Mouse (Mus musculus) cerebellum, adult (tissue): ENCODE results near the gene Nell1.
A peak's percentile ranks its signal among the peaks of the same experiment; 100 is the strongest.

Source experiments
- ATAC-seq: cut with Nextera tagmentation; 2 replicates; pipeline ENCODE4 v1.9.2; 2017; ENCODE audit warnings: mild to moderate bottlenecking, moderate library complexity, mixed read lengths; ENCODE audit not compliant: insufficient number of reproducible peaks, low FRiP score, low TSS enrichment

The Nell1 gene

GRCm38 (mm10) chr7:50035187-50036153, 60.8 kb downstream of the Nell1 start:
- ATAC-seq = no peak

GRCm38 (mm10) chr7:50041112-50041511, 66.4 kb downstream of the Nell1 start:
- ATAC-seq = no peak

GRCm38 (mm10) chr7:50050144-50050543, 75.5 kb downstream of the Nell1 start:
- ATAC-seq = no peak

- no peak for ATAC-seq
Observed at GRCm38 (mm10) chr7:50053704-50054103, 79.0 kb downstream of the Nell1 start.

GRCm38 (mm10) chr7:50094461-50094860, 119.8 kb downstream of the Nell1 start:
- no peak for ATAC-seq

- ATAC-seq = no peak
Observed at GRCm38 (mm10) chr7:50105612-50106321, 131.1 kb downstream of the Nell1 start.

- no peak for ATAC-seq
Observed at GRCm38 (mm10) chr7:50107261-50107660, 132.6 kb downstream of the Nell1 start.

- ATAC-seq = no peak
Observed at GRCm38 (mm10) chr7:50118348-50118747, 143.7 kb downstream of the Nell1 start.

GRCm38 (mm10) chr7:50137706-50138105, 163.0 kb downstream of the Nell1 start:
- no peak for ATAC-seq

GRCm38 (mm10) chr7:50149326-50149725, 174.7 kb downstream of the Nell1 start:
- no peak for ATAC-seq

- ATAC-seq = no peak
Observed at GRCm38 (mm10) chr7:50150838-50151237, 176.2 kb downstream of the Nell1 start.

GRCm38 (mm10) chr7:50153618-50154017, 179.0 kb downstream of the Nell1 start:
- no peak for ATAC-seq

GRCm38 (mm10) chr7:50162602-50163001, 187.9 kb downstream of the Nell1 start:
- no peak for ATAC-seq

- ATAC-seq = no peak
Observed at GRCm38 (mm10) chr7:50168778-50169177, 194.1 kb downstream of the Nell1 start.

GRCm38 (mm10) chr7:50186306-50186705, 211.6 kb downstream of the Nell1 start:
- 0 out of 2 replicates have a peak, but pooled peaks have one; percentile 20 for ATAC-seq

GRCm38 (mm10) chr7:50193955-50194354, 219.3 kb downstream of the Nell1 start:
- no peak for ATAC-seq

GRCm38 (mm10) chr7:50195080-50195611, 220.5 kb downstream of the Nell1 start:
- ATAC-seq = no peak

- no peak for ATAC-seq
Observed at GRCm38 (mm10) chr7:50205268-50205667, 230.6 kb downstream of the Nell1 start.

GRCm38 (mm10) chr7:50210678-50211251, 236.1 kb downstream of the Nell1 start:
- no peak for ATAC-seq

GRCm38 (mm10) chr7:50221849-50222248, 247.2 kb downstream of the Nell1 start:
- ATAC-seq = no peak

GRCm38 (mm10) chr7:50226621-50227020, 252.0 kb downstream of the Nell1 start:
- ATAC-seq = no peak
